Mouse (Mus musculus) layer of hippocampus, adult 18-20 months (tissue): ENCODE measurements at regions not wholly inside any gene's neighbourhood (a gene's known extent, or its start where the extent isn't known, plus 50 kb on each side); places are given as distances from the start of the nearest gene placed in this dataset.
"Not testable (repeated sequence)": the region's sequence is repeated elsewhere in the genome, so short reads cannot be mapped to it uniquely, and the experiment has no call there.

Source experiments
- DNase-seq, 2 experiments: peaks; one replicate each; pipeline ENCODE4 v3.0.0; 2022; ENCODE audit warnings: low spot score in 2 of 2

GRCm38 (mm10) chr2:55182416-55182815 is 253.4 kb upstream of the Kcnj3 start:
- peak in 1 of 2 experiments; percentile 3 for DNase-seq

- no peak for DNase-seq
Observed at GRCm38 (mm10) chr2:55206891-55207290, 228.9 kb upstream of the Kcnj3 start.

GRCm38 (mm10) chr2:55208620-55209019 is 227.2 kb upstream of the Kcnj3 start:
- DNase-seq: peak in 1 of 2 experiments; percentile 50

GRCm38 (mm10) chr2:55209848-55210390 is 225.9 kb upstream of the Kcnj3 start:
- peak; percentile 6 to 38 for DNase-seq

- DNase-seq: no peak
Observed at GRCm38 (mm10) chr2:55211281-55211680, 224.5 kb upstream of the Kcnj3 start.

GRCm38 (mm10) chr2:55222046-55222445 is 213.7 kb upstream of the Kcnj3 start:
- DNase-seq: no peak

GRCm38 (mm10) chr2:55222741-55223140 is 213.0 kb upstream of the Kcnj3 start:
- DNase-seq: not testable (repeated sequence)

GRCm38 (mm10) chr2:55228131-55228797 is 207.5 kb upstream of the Kcnj3 start:
- DNase-seq: peak; percentile 47 to 65

GRCm38 (mm10) chr2:55231841-55232240 is 203.9 kb upstream of the Kcnj3 start:
- no peak for DNase-seq

GRCm38 (mm10) chr2:55253134-55253533 is 182.6 kb upstream of the Kcnj3 start:
- DNase-seq: no peak

GRCm38 (mm10) chr2:55262721-55263278 is 173.0 kb upstream of the Kcnj3 start:
- DNase-seq: no peak

GRCm38 (mm10) chr2:55263847-55264449 is 171.8 kb upstream of the Kcnj3 start:
- DNase-seq: no peak

GRCm38 (mm10) chr2:55306387-55306786 is 129.4 kb upstream of the Kcnj3 start:
- DNase-seq: peak in 1 of 2 experiments; percentile 57

GRCm38 (mm10) chr2:55315627-55316026 is 120.1 kb upstream of the Kcnj3 start:
- no peak for DNase-seq

- DNase-seq: not testable (repeated sequence)
Observed at GRCm38 (mm10) chr2:55354061-55354460, 81.7 kb upstream of the Kcnj3 start.
